Mouse (Mus musculus) bone marrow macrophage, adult 2 months (primary cell): ENCODE measurements around the gene Gm10681.
"Not testable (repeated sequence)": the region's sequence is repeated elsewhere in the genome, so short reads cannot be mapped to it uniquely, and the experiment has no call there.

Experiments used
- CTCF ChIP-seq: IDR thresholded peaks from 2 replicates; pipeline ENCODE4 v1.5.1; 2012; ENCODE audit warnings: low read depth, mild to moderate bottlenecking, low read length, moderate library complexity
- POLR2A ChIP-seq: IDR thresholded peaks from 2 replicates; pipeline ENCODE4 v1.6.1; 2012; ENCODE audit warnings: mild to moderate bottlenecking, low read depth, low read length, borderline replicate concordance

- not testable (repeated sequence) for TF ChIP-seq CTCF, POLR2A
Observed at GRCm38 (mm10) chr3:98616244-98616643, 27.6 kb upstream of the Gm10681 start.
